Mouse (Mus musculus): Measurements from ENCODE around the gene Polr2l. TPM values are rescaled to one million over a fixed set of nuclear protein-coding genes. Genes with fewer than 3 reads are reported as not detected.
A peak's percentile ranks its signal among the peaks of the same experiment; 100 is the strongest.

Polr2l gene
- polyA plus RNA-seq, 1 experiment from 2014 or later = 36.4 TPM

DNA sequence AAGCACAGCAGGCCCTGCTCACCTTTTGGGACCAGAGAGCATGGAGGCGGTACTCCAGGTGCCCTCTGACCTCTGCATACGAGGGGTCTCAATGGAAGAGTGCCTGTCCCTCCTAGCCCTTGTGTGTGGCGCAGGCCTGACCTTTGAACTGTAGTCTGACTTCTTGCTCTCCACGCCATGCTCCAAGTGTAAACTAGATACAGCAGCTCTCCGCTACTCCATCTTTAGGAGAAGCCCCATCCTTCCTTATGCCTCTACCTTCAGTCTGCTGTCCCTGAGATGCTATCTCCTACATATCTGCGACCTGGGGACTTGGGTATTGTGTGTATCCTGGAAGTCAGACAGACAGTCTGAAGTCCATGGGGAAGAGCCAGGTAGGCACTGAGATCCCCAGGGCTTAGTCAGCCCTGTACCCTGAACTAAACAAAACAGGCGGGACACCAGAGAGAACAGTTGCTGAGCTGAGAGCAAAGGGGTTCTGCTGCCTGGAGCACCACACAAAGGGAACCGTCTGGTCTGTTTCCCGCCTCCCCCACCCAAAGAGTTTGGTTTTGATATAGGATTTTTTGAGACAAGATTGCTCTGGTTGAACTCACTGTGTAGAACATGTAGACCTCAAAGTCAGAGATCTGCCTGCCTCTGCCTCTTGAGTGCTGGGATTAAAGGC, 38.9 kb downstream of the Polr2l start:
- no peaks in the 10 kb centered on the region for H3K9me3 ChIP-seq (replicated peaks; ENCODE audit: control insufficient read depth, low read length)
- H3K27ac ChIP-seq (ENCODE audit: low read length) = peak overlapping the region; percentile 66
- H3K9ac ChIP-seq (ENCODE audit: low read depth, low read length) = no peak overlapping the region
- peak overlapping the region; percentile 60; the same call in 1 of the 2 replicates for H3K4me3 ChIP-seq (ENCODE audit: low read depth, low read length)
- peak overlapping the region; percentile 92 for H3K4me2 ChIP-seq (ENCODE audit: low read depth, low read length)
- H3K36me3 ChIP-seq (ENCODE audit: control insufficient read depth, insufficient read depth) = peaks cover 23% of the 10 kb centered on the region
- H3K27me3 ChIP-seq (ENCODE audit: control insufficient read depth, insufficient read depth, low read depth, low read length) = no peaks in the 10 kb centered on the region
- no peak for ATAC-seq (ENCODE audit: low read depth)
- peaks cover 49% of the 10 kb centered on the region for H3K4me1 ChIP-seq (ENCODE audit: control insufficient read depth, low read depth, low read length)
- WGBS (ENCODE audit: insufficient replicate concordance) = 67% methylated on average over 9 of the region's 9 CpGs

DNA sequence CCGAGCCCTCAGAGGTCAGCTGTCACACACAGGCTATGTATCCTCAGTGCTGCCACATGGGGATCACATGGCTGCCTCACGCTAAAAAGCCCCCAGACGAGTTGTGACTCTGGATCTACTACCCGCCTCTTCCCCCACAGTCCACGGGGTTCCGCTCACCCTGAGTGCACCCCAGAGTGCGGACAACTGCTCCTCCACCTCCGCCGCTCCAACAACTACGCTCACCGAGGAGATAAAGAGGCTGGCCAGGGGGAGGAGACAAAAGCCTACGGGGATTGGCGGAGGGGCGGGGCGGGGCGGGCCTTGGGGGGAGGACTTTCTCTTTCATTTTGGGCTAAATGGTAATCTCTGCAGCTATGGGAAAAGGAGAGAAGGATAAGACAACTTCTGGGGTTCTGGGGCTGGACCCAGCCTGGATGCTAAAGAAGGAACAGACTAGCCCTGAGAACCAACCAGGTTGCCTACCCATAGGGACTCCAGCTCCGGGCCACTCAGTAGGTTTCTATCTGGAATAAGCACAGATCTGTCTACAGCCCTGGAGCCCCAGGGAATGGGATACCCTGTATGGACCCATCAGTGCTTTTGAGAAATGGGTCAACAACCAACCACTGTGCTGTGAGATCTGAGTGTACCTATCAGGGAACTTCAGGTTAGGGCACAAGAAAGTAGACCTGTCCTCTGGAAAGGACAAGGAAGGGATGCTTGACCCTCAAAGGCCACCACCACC, 39.6 kb downstream of the Polr2l start:
- Histone ChIP-seq H3K36me3 (ENCODE audit: control insufficient read depth, insufficient read depth) (peaks cover 21% of the 10 kb centered on the region), H3K4me3 (ENCODE audit: low read depth, low read length) (peak overlapping the region; percentile 60), H3K27ac (ENCODE audit: low read length) (peak overlapping the region; percentile 56; the same call in 1 of the 2 replicates), H3K9me3 (replicated peaks; ENCODE audit: control insufficient read depth, low read length) (no peaks in the 10 kb centered on the region), H3K27me3 (ENCODE audit: control insufficient read depth, insufficient read depth, low read depth, low read length) (no peaks in the 10 kb centered on the region), H3K9ac (ENCODE audit: low read depth, low read length) (peak overlapping the region; percentile 63), H3K4me1 (ENCODE audit: control insufficient read depth, low read depth, low read length) (peaks cover 44% of the 10 kb centered on the region), H3K4me2 (ENCODE audit: low read depth, low read length) (peak overlapping the region; percentile 82)
- ATAC-seq (ENCODE audit: low read depth) = peak; percentile 71
- WGBS (ENCODE audit: insufficient replicate concordance) = 4% methylated on average over 17 of the region's 17 CpGs

DNA sequence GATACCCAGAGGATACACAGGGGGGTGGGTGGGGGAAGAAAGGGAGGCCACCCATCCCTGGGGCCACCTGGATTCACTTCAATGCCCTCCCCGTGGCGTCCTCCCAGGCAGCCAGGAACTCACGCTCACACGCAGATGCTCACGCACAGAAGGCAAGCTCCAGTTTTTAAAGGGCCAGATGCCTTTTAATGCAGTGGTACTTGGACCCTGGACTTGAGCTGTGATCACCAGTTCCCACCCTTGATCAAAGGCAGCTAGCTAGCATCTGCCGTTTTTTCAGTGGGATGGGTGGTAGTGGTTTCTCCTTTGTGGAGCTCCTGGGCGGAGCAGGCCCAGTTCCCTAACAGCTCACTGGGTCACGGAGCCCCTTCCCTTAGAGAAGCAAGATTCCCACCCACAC, 40.5 kb downstream of the Polr2l start:
- Histone ChIP-seq H3K4me3 (ENCODE audit: low read depth, low read length) (peak overlapping the region; percentile 60), H3K4me1 (ENCODE audit: control insufficient read depth, low read depth, low read length) (peaks cover 45% of the 10 kb centered on the region), H3K9ac (ENCODE audit: low read depth, low read length) (peak overlapping the region; percentile 63), H3K9me3 (replicated peaks; ENCODE audit: control insufficient read depth, low read length) (no peaks in the 10 kb centered on the region), H3K4me2 (ENCODE audit: low read depth, low read length) (peak overlapping the region; percentile 82), H3K27ac (ENCODE audit: low read length) (no peak overlapping the region; the same call in 1 of the 2 replicates), H3K36me3 (ENCODE audit: control insufficient read depth, insufficient read depth) (peaks cover 13% of the 10 kb centered on the region), H3K27me3 (ENCODE audit: control insufficient read depth, insufficient read depth, low read depth, low read length) (no peaks in the 10 kb centered on the region)
- 34% methylated on average over 8 of the region's 8 CpGs for WGBS (ENCODE audit: insufficient replicate concordance)
- no peak for ATAC-seq (ENCODE audit: low read depth)

DNA sequence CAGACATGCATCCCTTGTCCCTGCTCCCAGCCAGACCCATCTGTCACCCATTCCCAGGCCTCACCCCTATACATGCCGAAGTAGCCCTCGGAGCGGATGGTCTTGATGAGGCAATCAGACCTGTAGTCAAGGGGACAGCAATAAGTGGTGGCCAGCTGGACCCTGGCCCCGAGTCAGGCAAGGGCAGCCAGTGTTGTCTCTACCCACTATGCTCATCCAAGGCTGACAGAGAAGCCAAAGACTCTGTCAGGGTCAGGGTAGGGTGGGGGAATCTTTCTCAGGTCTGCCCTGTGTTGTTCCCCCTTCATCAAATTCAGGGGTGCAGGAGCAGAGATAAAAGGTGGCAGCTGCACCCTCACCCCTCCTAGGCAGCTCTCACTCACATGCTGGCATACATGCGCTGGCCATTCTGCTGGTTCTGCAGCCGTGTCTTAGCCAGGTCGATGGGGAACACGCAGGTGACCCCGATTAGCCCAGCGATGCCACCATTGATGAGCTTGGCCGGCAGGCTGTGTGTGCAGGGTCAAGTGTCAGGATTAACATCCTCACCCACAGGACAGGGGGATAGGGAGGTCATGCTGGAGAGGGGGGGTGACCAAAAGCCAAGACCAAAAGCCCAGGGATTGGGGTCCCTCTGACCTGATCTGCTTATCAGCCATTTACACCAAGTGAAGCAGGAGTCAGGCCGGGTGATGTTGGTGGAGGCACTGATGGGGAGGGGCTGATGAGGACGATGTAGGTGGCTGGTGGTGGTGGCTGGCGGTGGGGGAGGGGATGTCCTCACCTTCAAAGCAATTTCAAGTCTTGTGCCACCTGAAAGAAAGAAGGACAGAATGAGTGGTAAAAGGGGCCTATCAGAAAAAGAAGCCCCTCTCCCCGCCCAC, 41.2 kb downstream of the Polr2l start:
- Histone ChIP-seq H3K4me3 (ENCODE audit: low read depth, low read length) (peak overlapping the region; percentile 1; the same call in 1 of the 2 replicates), H3K9ac (ENCODE audit: low read depth, low read length) (no peak overlapping the region), H3K9me3 (replicated peaks; ENCODE audit: control insufficient read depth, low read length) (no peaks in the 10 kb centered on the region), H3K4me2 (ENCODE audit: low read depth, low read length) (peak overlapping the region; percentile 82), H3K27me3 (ENCODE audit: control insufficient read depth, insufficient read depth, low read depth, low read length) (no peaks in the 10 kb centered on the region), H3K36me3 (ENCODE audit: control insufficient read depth, insufficient read depth) (peaks cover 6% of the 10 kb centered on the region), H3K27ac (ENCODE audit: low read length) (no peak overlapping the region), H3K4me1 (ENCODE audit: control insufficient read depth, low read depth, low read length) (peaks cover 47% of the 10 kb centered on the region)
- ATAC-seq (ENCODE audit: low read depth) = no peak
- WGBS (ENCODE audit: insufficient replicate concordance) = 76% methylated on average over 15 of the region's 15 CpGs

DNA sequence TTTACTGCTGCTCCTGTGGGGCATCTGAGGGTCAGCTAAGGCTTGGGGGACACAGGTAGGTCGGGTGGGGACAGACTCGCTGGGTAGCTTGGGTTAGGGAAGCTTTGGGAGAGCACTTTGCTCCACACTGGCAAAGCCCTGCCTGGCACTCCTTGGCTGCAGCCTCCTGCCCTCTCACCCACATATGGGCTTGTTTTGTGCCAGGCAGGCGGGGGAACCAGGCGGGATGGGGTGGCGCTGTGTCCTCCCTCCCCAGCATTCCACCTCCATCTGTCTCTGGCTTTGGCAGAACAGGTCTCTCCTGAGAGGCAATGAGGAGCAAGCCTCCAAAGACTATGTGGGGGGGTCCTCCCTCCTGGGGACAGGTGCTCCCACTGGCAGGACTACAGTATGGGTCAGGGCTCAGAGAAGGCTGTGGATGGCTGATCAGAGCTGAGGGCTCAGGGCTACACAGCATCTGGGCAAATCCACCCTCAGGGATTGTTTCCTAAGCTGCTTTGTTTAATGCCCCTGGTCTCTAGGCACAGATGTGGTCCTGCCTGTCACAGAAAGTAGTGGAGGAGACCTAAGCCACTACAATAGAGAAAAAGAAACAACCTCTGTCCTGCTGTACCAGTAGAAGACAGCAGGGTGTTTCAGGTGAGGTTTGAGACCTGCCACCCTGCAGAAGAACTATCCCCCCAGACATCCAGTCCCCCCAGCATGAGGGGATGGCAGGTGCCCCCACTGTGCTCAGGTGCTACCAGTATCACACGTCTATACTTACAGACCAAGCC, 42.0 kb downstream of the Polr2l start:
- 83% methylated on average over 6 of the region's 6 CpGs for WGBS (ENCODE audit: insufficient replicate concordance)
- H3K27me3 ChIP-seq (ENCODE audit: control insufficient read depth, insufficient read depth, low read depth, low read length) = no peaks in the 10 kb centered on the region
- H3K4me3 ChIP-seq (ENCODE audit: low read depth, low read length) = no peak overlapping the region
- no peak overlapping the region for H3K9ac ChIP-seq (ENCODE audit: low read depth, low read length)
- H3K4me2 ChIP-seq (ENCODE audit: low read depth, low read length) = no peak overlapping the region
- no peak overlapping the region for H3K27ac ChIP-seq (ENCODE audit: low read length)
- peaks cover 47% of the 10 kb centered on the region for H3K4me1 ChIP-seq (ENCODE audit: control insufficient read depth, low read depth, low read length)
- no peak for ATAC-seq (ENCODE audit: low read depth)
- H3K36me3 ChIP-seq (ENCODE audit: control insufficient read depth, insufficient read depth) = peaks cover 4% of the 10 kb centered on the region; the same call in 1 of the 2 replicates
- no peaks in the 10 kb centered on the region for H3K9me3 ChIP-seq (replicated peaks; ENCODE audit: control insufficient read depth, low read length)

DNA sequence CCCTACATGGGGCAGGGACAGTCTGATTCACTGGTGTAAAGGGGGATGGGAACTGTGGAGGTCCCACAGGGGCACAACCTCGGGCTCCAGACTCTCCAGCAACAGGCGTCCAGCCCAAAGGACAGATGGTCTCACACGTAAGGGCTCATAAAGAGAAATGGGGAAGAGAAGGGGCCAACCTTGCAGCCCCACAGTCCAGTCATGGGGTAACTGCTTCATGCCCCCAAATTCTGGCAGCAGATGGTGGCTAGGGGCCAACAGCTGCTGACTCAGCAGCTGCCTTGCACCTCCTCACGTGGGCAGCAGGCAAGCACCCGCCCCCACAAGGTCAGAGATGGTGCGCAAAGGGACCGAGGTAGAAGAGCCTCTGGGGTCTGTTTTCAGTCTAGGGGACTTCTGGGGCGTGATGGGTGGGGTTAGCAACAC, 42.7 kb downstream of the Polr2l start:
- H3K4me1 ChIP-seq (ENCODE audit: control insufficient read depth, low read depth, low read length) = peaks cover 40% of the 10 kb centered on the region
- WGBS (ENCODE audit: insufficient replicate concordance) = 64% methylated on average over 8 of the region's 8 CpGs
- no peaks in the 10 kb centered on the region for H3K9me3 ChIP-seq (replicated peaks; ENCODE audit: control insufficient read depth, low read length)
- no peak overlapping the region for H3K4me2 ChIP-seq (ENCODE audit: low read depth, low read length)
- H3K4me3 ChIP-seq (ENCODE audit: low read depth, low read length) = no peak overlapping the region
- ATAC-seq (ENCODE audit: low read depth) = no peak
- no peaks in the 10 kb centered on the region for H3K27me3 ChIP-seq (ENCODE audit: control insufficient read depth, insufficient read depth, low read depth, low read length)
- H3K9ac ChIP-seq (ENCODE audit: low read depth, low read length) = no peak overlapping the region
- H3K36me3 ChIP-seq (ENCODE audit: control insufficient read depth, insufficient read depth) = peaks cover 4% of the 10 kb centered on the region; the same call in 1 of the 2 replicates
- H3K27ac ChIP-seq (ENCODE audit: low read length) = no peak overlapping the region

DNA sequence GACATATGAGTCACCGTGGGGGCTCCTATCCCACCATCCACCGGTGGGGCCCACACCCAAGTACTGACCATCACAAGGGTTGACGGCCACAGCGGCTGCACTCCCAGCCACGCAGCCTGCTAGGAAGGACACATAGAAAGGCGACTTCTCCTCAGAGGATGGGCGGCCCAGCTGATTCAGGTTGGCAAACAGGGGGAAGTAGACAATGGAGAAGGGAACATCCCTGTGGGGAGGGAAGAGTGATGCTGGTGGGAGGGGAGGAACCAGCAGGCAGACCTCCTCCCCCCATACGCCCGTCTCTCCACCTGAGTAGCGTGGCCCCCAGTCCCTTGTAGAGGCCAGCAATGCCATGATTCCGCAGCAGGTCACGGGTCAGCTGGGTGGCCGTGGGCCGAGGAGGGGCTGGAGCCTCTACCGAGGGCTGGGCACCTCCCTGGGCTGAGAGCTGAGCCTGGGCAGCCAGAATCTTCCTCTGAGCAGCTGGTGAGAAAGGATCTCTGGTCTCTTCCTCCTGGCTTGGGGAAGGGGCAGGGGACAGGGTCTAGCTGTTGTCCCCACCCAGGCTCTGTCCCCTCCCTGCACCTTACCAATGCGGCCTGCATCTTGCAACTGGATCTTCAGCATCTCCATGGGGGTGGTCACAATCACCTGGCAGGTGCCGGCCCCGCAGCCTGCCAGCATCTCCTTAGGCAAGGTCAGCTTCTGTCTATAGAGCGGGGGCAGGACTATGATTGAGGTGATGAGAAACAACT, 43.3 kb downstream of the Polr2l start:
- Histone ChIP-seq H3K9ac (ENCODE audit: low read depth, low read length) (no peak overlapping the region), H3K4me3 (ENCODE audit: low read depth, low read length) (no peak overlapping the region), H3K27ac (ENCODE audit: low read length) (no peak overlapping the region), H3K4me2 (ENCODE audit: low read depth, low read length) (no peak overlapping the region), H3K27me3 (ENCODE audit: control insufficient read depth, insufficient read depth, low read depth, low read length) (no peaks in the 10 kb centered on the region), H3K4me1 (ENCODE audit: control insufficient read depth, low read depth, low read length) (peaks cover 40% of the 10 kb centered on the region), H3K36me3 (ENCODE audit: control insufficient read depth, insufficient read depth) (peaks cover 4% of the 10 kb centered on the region; the same call in 1 of the 2 replicates), H3K9me3 (replicated peaks; ENCODE audit: control insufficient read depth, low read length) (no peaks in the 10 kb centered on the region)
- 82% methylated on average over 19 of the region's 19 CpGs for WGBS (ENCODE audit: insufficient replicate concordance)
- no peak for ATAC-seq (ENCODE audit: low read depth)

Data from liver, embryonic 16.5 days (tissue).